ENCODE assay signal across 20 mouse cellular contexts in genomic region chr6:14358280-14358679, GRCm38 (mm10).
DNase-seq lines count a peak whose midpoint lies in the region; ATAC-seq and TF ChIP-seq lines count a peak whose summit lies in the region.
"Had no signal": no experiment of that assay in that cellular context is flagged by ENCODE, and none has a peak within 500 bp of the region (broad histone marks: within the 10 kb centered on the region; RNA-seq: fewer than 3 reads in every experiment).

No protein-coding gene starts in this region.

- TF ChIP-seq CTCF in lung, embryonic 14.5 days (IDR thresholded peaks at IDR 0.05; ENCODE audit: low read depth): no peak

- no peaks in the 10 kb centered on the region for H3K9me3 ChIP-seq in forebrain, embryonic 13.5 days (replicated peaks)
- H3K9me3 ChIP-seq in forebrain, embryonic 11.5 days (ENCODE audit: control insufficient read depth, low read length): no peaks in the 10 kb centered on the region
- H3K9me3 ChIP-seq in lung, embryonic 14.5 days (ENCODE audit: low read depth, low read length): no peaks in the 10 kb centered on the region
- H3K9me3 ChIP-seq: embryonic facial prominence, embryonic 13.5 days; heart, embryonic 10.5 days; limb, embryonic 13.5 days; liver, embryonic 15.5 days; neural tube, embryonic 15.5 days had no signal

- H3K27ac ChIP-seq in forebrain, embryonic 13.5 days: no peak overlapping the region
- H3K27ac ChIP-seq in forebrain, embryonic 11.5 days (ENCODE audit: low read depth, low read length): no peak overlapping the region
- H3K27ac ChIP-seq in lung, embryonic 14.5 days (ENCODE audit: low read depth): no peak overlapping the region
- H3K27ac ChIP-seq: embryonic facial prominence, embryonic 13.5 days; heart, embryonic 10.5 days; hindbrain, postnatal 0 days; limb, embryonic 13.5 days; liver, embryonic 15.5 days; neural tube, embryonic 15.5 days had no signal

- no peak overlapping the region for H3K9ac ChIP-seq in forebrain, embryonic 13.5 days
- H3K9ac ChIP-seq in forebrain, embryonic 11.5 days (ENCODE audit: low read length): no peak overlapping the region
- no peak overlapping the region for H3K9ac ChIP-seq in lung, embryonic 14.5 days
- H3K9ac ChIP-seq: embryonic facial prominence, embryonic 13.5 days; limb, embryonic 13.5 days; liver, embryonic 15.5 days; neural tube, embryonic 15.5 days had no signal

- no peaks in the 10 kb centered on the region for H3K4me1 ChIP-seq in forebrain, embryonic 13.5 days
- no peaks in the 10 kb centered on the region for H3K4me1 ChIP-seq in forebrain, embryonic 11.5 days (replicated peaks; ENCODE audit: control insufficient read depth, insufficient read depth, low read length)
- no peaks in the 10 kb centered on the region for H3K4me1 ChIP-seq in lung, embryonic 14.5 days (ENCODE audit: insufficient read depth)
- H3K4me1 ChIP-seq: embryonic facial prominence, embryonic 13.5 days; heart, embryonic 10.5 days; limb, embryonic 13.5 days; liver, embryonic 15.5 days; neural tube, embryonic 15.5 days had no signal

- no peaks in the 10 kb centered on the region for H3K36me3 ChIP-seq in forebrain, embryonic 13.5 days (ENCODE audit: poor library complexity, severe bottlenecking)
- H3K36me3 ChIP-seq in forebrain, embryonic 11.5 days (ENCODE audit: control insufficient read depth, insufficient read depth, low read length): no peaks in the 10 kb centered on the region
- no peaks in the 10 kb centered on the region for H3K36me3 ChIP-seq in lung, embryonic 14.5 days (ENCODE audit: insufficient read depth)
- H3K36me3 ChIP-seq: embryonic facial prominence, embryonic 13.5 days; heart, embryonic 10.5 days; limb, embryonic 13.5 days; liver, embryonic 15.5 days; neural tube, embryonic 15.5 days had no signal

- peak; percentile 70; the same call in 1 of the 2 replicates for ATAC-seq in forebrain, embryonic 13.5 days
- ATAC-seq in forebrain, embryonic 11.5 days (replicated peaks; ENCODE audit: low FRiP score): no peak
- peak; percentile 35; the same call in 1 of the 2 replicates for ATAC-seq in lung, embryonic 14.5 days (ENCODE audit: insufficient read depth)
- ATAC-seq: activated CD4-positive, CD25-positive, alpha-beta regulatory T cell, adult 4 months; hindbrain, postnatal 0 days had no signal

- no peak overlapping the region for H3K4me3 ChIP-seq in forebrain, embryonic 13.5 days
- H3K4me3 ChIP-seq in forebrain, embryonic 11.5 days (ENCODE audit: low read depth, low read length): no peak overlapping the region
- H3K4me3 ChIP-seq in lung, embryonic 14.5 days (ENCODE audit: low read depth, low read length): no peak overlapping the region
- H3K4me3 ChIP-seq: embryonic facial prominence, embryonic 13.5 days; heart, embryonic 10.5 days; limb, embryonic 13.5 days; liver, embryonic 15.5 days; neural tube, embryonic 15.5 days had no signal

- H3K27me3 ChIP-seq in forebrain, embryonic 13.5 days: no peaks in the 10 kb centered on the region
- H3K27me3 ChIP-seq in forebrain, embryonic 11.5 days (ENCODE audit: control insufficient read depth, insufficient read depth, low read length): no peaks in the 10 kb centered on the region
- no peaks in the 10 kb centered on the region for H3K27me3 ChIP-seq in lung, embryonic 14.5 days (ENCODE audit: insufficient read depth, low read length)
- H3K27me3 ChIP-seq: embryonic facial prominence, embryonic 13.5 days; limb, embryonic 13.5 days; liver, embryonic 15.5 days; neural tube, embryonic 15.5 days had no signal

- DNase-seq in forebrain, embryonic 11.5 days (ENCODE audit: low spot score): no peak
- peak; percentile 20 for DNase-seq in lung, embryonic 14.5 days
- no peak for DNase-seq in lung, adult 18-20 months
- DNase-seq in layer of hippocampus, adult 8-10 months (ENCODE audit: low spot score in 2 of 2): peak; percentile 24 to 51
- peak; percentile 21 for DNase-seq in telencephalon, adult 2 months (ENCODE audit: low read depth, low spot score)
- DNase-seq in urinary bladder, postnatal 25 days (ENCODE audit: low spot score): no peak
- DNase-seq in spleen, adult 12 weeks (ENCODE audit: low spot score): no peak
- DNase-seq: adrenal gland, postnatal 25 days; gastrocnemius, postnatal 14 days; kidney, adult 8-10 months; kidney, postnatal 36 days; thymus, adult 2 months had no signal

- H3K4me2 ChIP-seq in forebrain, embryonic 13.5 days: no peak overlapping the region
- H3K4me2 ChIP-seq in forebrain, embryonic 11.5 days (ENCODE audit: low read depth, low read length, severe bottlenecking): no peak overlapping the region
- no peak overlapping the region for H3K4me2 ChIP-seq in lung, embryonic 14.5 days
- H3K4me2 ChIP-seq: embryonic facial prominence, embryonic 13.5 days; limb, embryonic 13.5 days; liver, embryonic 15.5 days; neural tube, embryonic 15.5 days had no signal

- WGBS in forebrain, embryonic 13.5 days: 86% methylated on average over 5 of the region's 5 CpGs
- 84% methylated on average over 5 of the region's 5 CpGs for WGBS in forebrain, embryonic 11.5 days
- 46% methylated on average over 5 of the region's 5 CpGs for WGBS in lung, embryonic 14.5 days

Comparison
In these comparisons a context has a peak if more than half of its experiments do, and no peak if none do; other contexts are left out.
1. DNase-seq: peak in lung, embryonic 14.5 days (single experiment), layer of hippocampus, adult 8-10 months (2 of 2) and telencephalon, adult 2 months (single experiment); none in forebrain, embryonic 11.5 days (single experiment), lung, adult 18-20 months (0 of 2), urinary bladder, postnatal 25 days (single experiment) and spleen, adult 12 weeks (single experiment).